Mouse (Mus musculus) CH12.LX (cell line): ENCODE data around the gene Ppp1r7.

ENCODE experiments used
- BHLHE40 ChIP-seq: IDR thresholded peaks from 2 replicates; pipeline ENCODE4 v1.6.1; 2011; ENCODE audit warnings: mild to moderate bottlenecking, low read depth, low read length, improper control_type of control experiment
- CTCF ChIP-seq, 2 experiments: IDR thresholded peaks in 1 of 2; conservative IDR thresholded peaks in 1 of 2; 2 replicates each; pipeline ENCODE4 v1.5.1; 2011 to 2012; ENCODE audit warnings: low read depth in 2 of 2, low read length in 2 of 2, improper control_type of control experiment in 1 of 2, inconsistent platforms in 1 of 2, mild to moderate bottlenecking in 1 of 2, moderate library complexity in 1 of 2
- EP300 ChIP-seq: IDR thresholded peaks from 2 replicates; pipeline ENCODE4 v1.6.1; 2011; ENCODE audit warnings: low read length, improper control_type of control experiment
- JUN ChIP-seq: IDR thresholded peaks from 2 replicates; pipeline ENCODE4 v1.6.1; 2011; ENCODE audit warnings: low read depth, mild to moderate bottlenecking, low read length, improper control_type of control experiment, moderate library complexity; ENCODE audit not compliant: insufficient read depth
- KAT2A ChIP-seq: IDR thresholded peaks from 2 replicates; pipeline ENCODE4 v1.6.1; 2012; ENCODE audit warnings: low read length, improper control_type of control experiment, inconsistent platforms; ENCODE audit not compliant: insufficient replicate concordance
- MXI1 ChIP-seq: IDR thresholded peaks from 2 replicates; pipeline ENCODE4 v1.6.1; 2011; ENCODE audit warnings: mild to moderate bottlenecking, low read depth, low read length, improper control_type of control experiment
- POLR2A ChIP-seq: IDR thresholded peaks from 2 replicates; pipeline ENCODE4 v1.6.1; 2011; ENCODE audit warnings: low read depth, mild to moderate bottlenecking, improper control_type of control experiment, low read length
- USF1 ChIP-seq: IDR thresholded peaks from 2 replicates; pipeline ENCODE4 v1.6.1; 2014; ENCODE audit warnings: low read depth, mild to moderate bottlenecking, inconsistent platforms, low read length, improper control_type of control experiment
- USF2 ChIP-seq: conservative IDR thresholded peaks from 2 replicates; pipeline ENCODE4 v1.6.1; 2011; ENCODE audit warnings: low read depth, low read length, improper control_type of control experiment
- ZMIZ1 ChIP-seq: IDR thresholded peaks from 2 replicates; pipeline ENCODE4 v1.6.1; 2012; ENCODE audit warnings: low read depth, mild to moderate bottlenecking, inconsistent platforms, low read length, improper control_type of control experiment

DNA sequence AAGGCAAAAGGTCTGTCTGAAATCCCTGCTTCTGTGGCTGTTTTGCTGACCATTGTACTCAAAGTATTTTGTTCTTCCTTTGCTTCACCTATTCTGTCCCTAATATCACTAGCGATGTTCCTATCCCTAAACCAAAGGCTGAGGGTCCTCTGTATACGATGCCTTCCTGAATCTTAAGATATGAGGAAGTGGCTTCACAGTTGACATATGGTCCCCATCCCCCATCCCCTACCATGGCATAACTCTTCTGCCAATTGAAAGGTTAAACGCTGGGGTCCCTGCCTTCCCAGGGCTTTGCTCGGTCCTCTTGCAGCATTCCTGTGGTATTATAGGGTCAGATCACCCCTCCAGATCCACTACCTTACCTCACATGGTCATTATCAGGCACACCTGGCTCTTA, 60.7 kb downstream of the Ppp1r7 start:
- TF ChIP-seq POLR2A (no peak), BHLHE40 (no peak), MXI1 (no peak), ZMIZ1 (no peak), CTCF (conservative IDR thresholded peaks at IDR 0.05 in 1 of 2, IDR thresholded peaks at IDR 0.05 in 1 of 2; ENCODE audit: low read depth in 2 of 2, low read length in 2 of 2) (no peak), KAT2A (no peak), USF1 (no peak), EP300 (no peak), JUN (no peak), USF2 (no peak)
